Mouse (Mus musculus) heart, adult 2 months (tissue): Measurements from ENCODE around the gene Osbp2.

Experiments
- CTCF ChIP-seq: fragments of 200-600 bp; IDR thresholded peaks from 2 replicates; pipeline ENCODE4 v1.8.1; 2022; ENCODE audit warnings: antibody characterized with exemption, mild to moderate bottlenecking, moderate library complexity
- EP300 ChIP-seq: fragments of 200-500 bp; IDR thresholded peaks from 2 replicates; pipeline ENCODE4 v1.6.1; 2011; ENCODE audit warnings: low read depth, low read length, control low read depth; ENCODE audit not compliant: insufficient read depth
- POLR2A ChIP-seq: fragments of 200-500 bp; IDR thresholded peaks from 2 replicates; pipeline ENCODE4 v1.6.1; 2011; ENCODE audit warnings: mild to moderate bottlenecking, low read depth, low read length, control low read depth; ENCODE audit not compliant: insufficient read depth

DNA sequence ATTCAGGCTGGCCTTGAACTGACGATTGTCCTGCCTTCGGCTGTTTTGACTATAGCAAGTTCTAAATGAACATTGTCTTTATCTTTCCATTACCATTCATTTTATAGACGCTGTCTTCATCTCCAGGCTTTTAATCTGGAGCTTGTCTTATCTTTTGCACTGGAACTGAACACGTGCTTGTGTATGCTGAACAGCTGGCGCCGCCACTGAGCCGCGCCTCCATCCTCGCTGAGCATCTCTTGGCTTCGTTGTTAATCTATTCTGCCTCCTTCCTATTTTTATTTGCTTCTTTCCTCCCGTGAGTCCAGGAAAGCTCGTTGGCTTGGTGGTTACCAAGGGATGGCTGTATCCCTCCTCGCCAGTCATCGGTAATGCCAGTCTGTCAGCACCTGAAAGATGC, 153.5 kb downstream of the Osbp2 start:
- TF ChIP-seq POLR2A (no peak), CTCF (no peak), EP300 (no peak)
